Mouse (Mus musculus): ENCODE measurements around the gene Hbb-y.
"Not testable (repeated sequence)": the region's sequence is repeated elsewhere in the genome, so short reads cannot be mapped to it uniquely, and the experiment has no call there.

Hbb-y gene

GRCm38 (mm10) chr7:103853090-103853489 is at the start of gene Hbb-y:
TSS of gene Hbb-y (minus strand) at chr7:103853216.
- DNase-seq (ENCODE audit: low read depth) = no peak

- no peak for DNase-seq (ENCODE audit: low read depth)
Measured at GRCm38 (mm10) chr7:103894385-103894784, 41.4 kb upstream of the Hbb-y start, which contains the start of gene Olfr64. TSS of gene Olfr64 (minus strand) at chr7:103894485.

GRCm38 (mm10) chr7:103886152-103886551 is 33.1 kb upstream of the Hbb-y start, which contains the start of gene Olfr66:
TSS of gene Olfr66 (minus strand) at chr7:103886252.
- DNase-seq (ENCODE audit: low read depth) = no peak

- DNase-seq (ENCODE audit: low read depth) = no peak
Measured at GRCm38 (mm10) chr7:103877093-103877492, 24.1 kb upstream of the Hbb-y start.

GRCm38 (mm10) chr7:103874451-103874850 is 21.4 kb upstream of the Hbb-y start:
- no peak for DNase-seq (ENCODE audit: low read depth)

- no peak for DNase-seq (ENCODE audit: low read depth)
Measured at GRCm38 (mm10) chr7:103873064-103873463, 20.0 kb upstream of the Hbb-y start.

GRCm38 (mm10) chr7:103870667-103871066 is 17.7 kb upstream of the Hbb-y start:
- DNase-seq (ENCODE audit: low read depth) = no peak

GRCm38 (mm10) chr7:103865716-103866115 is 12.7 kb upstream of the Hbb-y start:
- no peak for DNase-seq (ENCODE audit: low read depth)

GRCm38 (mm10) chr7:103861531-103861930 is 8.5 kb upstream of the Hbb-y start:
- DNase-seq (ENCODE audit: low read depth) = no peak

- no peak for DNase-seq (ENCODE audit: low read depth)
Measured at GRCm38 (mm10) chr7:103860855-103861254, 7.8 kb upstream of the Hbb-y start.

- DNase-seq (ENCODE audit: low read depth) = no peak
Measured at GRCm38 (mm10) chr7:103859076-103859475, 6.1 kb upstream of the Hbb-y start.

GRCm38 (mm10) chr7:103854669-103855068 is 1.7 kb upstream of the Hbb-y start:
- DNase-seq (ENCODE audit: low read depth) = no peak

- no peak for DNase-seq (ENCODE audit: low read depth)
Measured at GRCm38 (mm10) chr7:103844525-103845325, 8.3 kb downstream of the Hbb-y start.

- DNase-seq (ENCODE audit: low read depth) = no peak
Measured at GRCm38 (mm10) chr7:103843034-103843433, 10.0 kb downstream of the Hbb-y start, which contains the start of gene Hbb-bh1. TSS of gene Hbb-bh1 (minus strand) at chr7:103843164.

- no peak for DNase-seq (ENCODE audit: low read depth)
Measured at GRCm38 (mm10) chr7:103840268-103840667, 12.7 kb downstream of the Hbb-y start, which contains the start of gene Hbb-bh2. TSS of gene Hbb-bh2 (minus strand) at chr7:103840520.

GRCm38 (mm10) chr7:103827808-103828207 is 25.2 kb downstream of the Hbb-y start, which contains the start of gene Hbb-bs:
TSS of gene Hbb-bs (minus strand) at chr7:103828096.
- DNase-seq (ENCODE audit: low read depth) = no peak

- not testable (repeated sequence) for DNase-seq (ENCODE audit: low read depth)
Measured at GRCm38 (mm10) chr7:103827139-103827538, 25.9 kb downstream of the Hbb-y start.

- no peak for DNase-seq (ENCODE audit: low read depth)
Measured at GRCm38 (mm10) chr7:103826255-103826887, 26.6 kb downstream of the Hbb-y start.

- no peak for DNase-seq (ENCODE audit: low read depth)
Measured at GRCm38 (mm10) chr7:103825536-103826254, 27.3 kb downstream of the Hbb-y start.

- no peak for DNase-seq (ENCODE audit: low read depth)
Measured at GRCm38 (mm10) chr7:103824597-103824996, 28.4 kb downstream of the Hbb-y start.

- DNase-seq (ENCODE audit: low read depth) = not testable (repeated sequence)
Measured at GRCm38 (mm10) chr7:103815085-103815484, 37.9 kb downstream of the Hbb-y start.

- no peak for DNase-seq (ENCODE audit: low read depth)
Measured at GRCm38 (mm10) chr7:103813766-103814165, 39.2 kb downstream of the Hbb-y start, which contains the start of gene Hbb-bt. TSS of gene Hbb-bt (minus strand) at chr7:103813996.
